Mouse (Mus musculus) kidney, postnatal 25 days (tissue): ENCODE results near the gene Rasal1.
A peak's percentile ranks its signal among the peaks of the same experiment; 100 is the strongest.

ENCODE experiments used
- DNase-seq, 2 experiments: peaks; one replicate each; pipeline ENCODE4 v3.0.0; 2021; ENCODE audit warnings: mixed read lengths in 2 of 2

The Rasal1 gene

GRCm38 (mm10) chr5:120622198-120622851 lies 26.3 kb upstream of the Rasal1 start:
- peak; percentile 64 to 68 for DNase-seq

GRCm38 (mm10) chr5:120624427-120624826 lies 24.2 kb upstream of the Rasal1 start:
- DNase-seq: no peak

GRCm38 (mm10) chr5:120626399-120626798 lies 22.2 kb upstream of the Rasal1 start:
- DNase-seq: peak in 1 of 2 experiments; percentile 30

- no peak for DNase-seq
Measured at GRCm38 (mm10) chr5:120627515-120628300, 20.9 kb upstream of the Rasal1 start.

- peak in 1 of 2 experiments; percentile 49 for DNase-seq
Measured at GRCm38 (mm10) chr5:120628624-120629023, 20.0 kb upstream of the Rasal1 start.

GRCm38 (mm10) chr5:120631128-120631527 lies 17.5 kb upstream of the Rasal1 start:
- no peak for DNase-seq

GRCm38 (mm10) chr5:120631892-120632291 lies 16.7 kb upstream of the Rasal1 start:
- DNase-seq: no peak

- no peak for DNase-seq
Measured at GRCm38 (mm10) chr5:120634131-120634530, 14.5 kb upstream of the Rasal1 start, which contains the start of gene Cfap73. TSS of gene Cfap73 (minus strand) at chr5:120634235.

- no peak for DNase-seq
Measured at GRCm38 (mm10) chr5:120634860-120635259, 13.8 kb upstream of the Rasal1 start.

GRCm38 (mm10) chr5:120635633-120636032 lies 13.0 kb upstream of the Rasal1 start:
- DNase-seq: peak in 1 of 2 experiments; percentile 19

- no peak for DNase-seq
Measured at GRCm38 (mm10) chr5:120640094-120640493, 8.5 kb upstream of the Rasal1 start.

- DNase-seq: peak; percentile 58 to 75
Measured at GRCm38 (mm10) chr5:120643365-120644085, 5.1 kb upstream of the Rasal1 start.

- DNase-seq: no peak
Measured at GRCm38 (mm10) chr5:120644227-120644626, 4.4 kb upstream of the Rasal1 start.

- DNase-seq: peak; percentile 75 to 86
Measured at GRCm38 (mm10) chr5:120645851-120646250, 2.8 kb upstream of the Rasal1 start.

GRCm38 (mm10) chr5:120647361-120647760 lies 1.3 kb upstream of the Rasal1 start:
- DNase-seq: no peak

GRCm38 (mm10) chr5:120647814-120648491 lies 659 bp upstream of the Rasal1 start:
- DNase-seq: peak; percentile 25 to 71

- DNase-seq: no peak
Measured at GRCm38 (mm10) chr5:120649374-120649933, 842 bp downstream of the Rasal1 start.

GRCm38 (mm10) chr5:120649938-120650337 lies 1.3 kb downstream of the Rasal1 start:
- no peak for DNase-seq

GRCm38 (mm10) chr5:120651230-120651629 lies 2.6 kb downstream of the Rasal1 start:
- no peak for DNase-seq

- no peak for DNase-seq
Measured at GRCm38 (mm10) chr5:120652915-120653701, 4.5 kb downstream of the Rasal1 start.

GRCm38 (mm10) chr5:120653873-120654272 lies 5.3 kb downstream of the Rasal1 start:
- DNase-seq: no peak
